Mouse (Mus musculus): ENCODE data around the gene Dcst2. TPM values are rescaled to one million over a fixed set of nuclear protein-coding genes. Genes with fewer than 3 reads are reported as not detected.

The Dcst2 gene
- polyA plus RNA-seq, 1 experiment from 2014 or later, result 0.42 TPM

DNA sequence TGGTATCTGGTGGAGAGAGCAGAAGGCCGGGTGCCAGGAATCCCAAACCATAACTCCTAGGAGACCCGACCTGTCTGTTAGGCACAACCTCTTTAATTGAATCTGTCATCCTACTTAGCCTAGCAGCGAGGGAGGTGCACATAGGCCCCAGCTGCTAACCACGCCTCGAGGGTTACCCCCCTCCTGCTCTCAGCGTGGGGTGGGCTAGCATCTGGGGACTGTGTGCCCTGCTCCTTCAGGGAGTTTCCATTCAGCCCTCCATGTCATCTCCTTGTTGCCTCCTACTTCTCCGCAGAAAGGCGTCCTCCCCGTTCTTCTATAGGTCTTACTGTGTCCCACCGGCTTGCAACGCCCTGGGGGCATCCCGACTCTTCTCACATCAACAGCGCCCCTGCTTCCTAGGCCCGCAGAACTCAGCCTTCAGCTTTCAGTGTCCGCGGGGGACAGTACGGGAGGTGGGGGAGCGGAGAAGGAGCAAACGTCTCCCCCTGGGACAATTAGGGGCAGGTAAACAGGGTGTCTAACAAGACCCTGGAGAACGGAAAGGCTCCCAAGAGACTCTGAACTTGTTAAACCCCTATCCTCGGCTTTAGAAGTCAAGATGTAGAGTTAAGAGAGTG is 42.7 kb upstream of the Dcst2 start:
- Histone ChIP-seq H3K36me3 (ENCODE audit: control insufficient read depth, insufficient read depth, low read length) (no peaks in the 10 kb centered on the region), H3K27ac (ENCODE audit: low read length) (no peak overlapping the region), H3K9ac (replicated peaks; ENCODE audit: low read depth, low read length) (peak overlapping the region; percentile 38; the same call in 1 of the 2 replicates), H3K27me3 (ENCODE audit: control insufficient read depth, insufficient read depth, low read length) (peaks cover 15% of the 10 kb centered on the region; the same call in 1 of the 2 replicates), H3K4me1 (ENCODE audit: control insufficient read depth, insufficient read depth, low read length) (peaks cover 59% of the 10 kb centered on the region), H3K4me2 (replicated peaks; ENCODE audit: low read depth, low read length) (peak overlapping the region; percentile 89), H3K4me3 (ENCODE audit: low read depth, low read length) (peak overlapping the region; percentile 52), H3K9me3 (ENCODE audit: control insufficient read depth, low read depth, low read length) (no peaks in the 10 kb centered on the region)
- ATAC-seq (ENCODE audit: insufficient number of reproducible peaks, insufficient read depth, low FRiP score, low read depth), result no peak
- WGBS, result 15% methylated on average over 21 of the region's 21 CpGs

DNA sequence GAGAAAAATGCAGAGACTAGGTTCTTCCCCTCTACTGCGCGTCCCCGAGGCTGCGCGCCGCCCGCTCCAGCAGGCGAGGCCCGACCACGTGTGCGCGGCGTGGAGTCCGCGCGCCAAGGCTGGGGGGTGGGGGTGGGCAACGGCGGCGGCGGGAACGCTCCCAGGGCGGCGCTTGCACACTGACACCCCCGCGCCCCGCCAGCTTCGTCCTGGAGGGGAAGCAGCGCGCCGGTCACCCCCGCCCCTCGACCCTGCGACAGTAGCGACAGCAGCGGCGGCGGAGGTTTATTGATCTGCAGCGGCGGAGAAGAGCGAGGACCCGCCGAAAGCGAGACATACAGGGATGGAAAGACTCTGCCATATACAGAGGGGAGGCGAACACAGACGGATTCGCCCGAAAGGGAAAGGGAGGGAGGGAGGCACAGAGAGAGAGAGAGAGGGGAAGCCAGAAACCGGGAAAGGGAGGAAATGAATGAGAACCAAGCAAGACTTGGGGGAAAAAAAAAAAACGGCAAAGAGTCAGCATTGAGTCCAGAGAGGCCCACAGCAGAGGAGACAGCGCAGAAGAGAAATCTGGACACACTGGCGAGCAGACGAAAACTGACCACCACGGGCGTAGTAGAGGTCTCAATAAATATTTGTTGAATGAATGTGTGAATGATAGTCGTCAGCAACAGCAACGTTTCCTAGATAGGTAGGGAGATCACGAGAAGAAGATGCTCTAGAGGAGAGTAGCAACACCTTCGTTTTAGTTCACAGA is 42.0 kb upstream of the Dcst2 start:
- Histone ChIP-seq H3K4me3 (ENCODE audit: low read depth, low read length) (peak overlapping the region; percentile 52), H3K27me3 (ENCODE audit: control insufficient read depth, insufficient read depth, low read length) (peaks cover 15% of the 10 kb centered on the region; the same call in 1 of the 2 replicates), H3K4me1 (ENCODE audit: control insufficient read depth, insufficient read depth, low read length) (peaks cover 56% of the 10 kb centered on the region), H3K9ac (replicated peaks; ENCODE audit: low read depth, low read length) (peak overlapping the region; percentile 38; the same call in 1 of the 2 replicates), H3K9me3 (ENCODE audit: control insufficient read depth, low read depth, low read length) (no peaks in the 10 kb centered on the region), H3K4me2 (replicated peaks; ENCODE audit: low read depth, low read length) (peak overlapping the region; percentile 89), H3K36me3 (ENCODE audit: control insufficient read depth, insufficient read depth, low read length) (no peaks in the 10 kb centered on the region), H3K27ac (ENCODE audit: low read length) (no peak overlapping the region)
- ATAC-seq (ENCODE audit: insufficient number of reproducible peaks, insufficient read depth, low FRiP score, low read depth), result no peak
- 1% methylated on average over 58 of the region's 58 CpGs for WGBS

DNA sequence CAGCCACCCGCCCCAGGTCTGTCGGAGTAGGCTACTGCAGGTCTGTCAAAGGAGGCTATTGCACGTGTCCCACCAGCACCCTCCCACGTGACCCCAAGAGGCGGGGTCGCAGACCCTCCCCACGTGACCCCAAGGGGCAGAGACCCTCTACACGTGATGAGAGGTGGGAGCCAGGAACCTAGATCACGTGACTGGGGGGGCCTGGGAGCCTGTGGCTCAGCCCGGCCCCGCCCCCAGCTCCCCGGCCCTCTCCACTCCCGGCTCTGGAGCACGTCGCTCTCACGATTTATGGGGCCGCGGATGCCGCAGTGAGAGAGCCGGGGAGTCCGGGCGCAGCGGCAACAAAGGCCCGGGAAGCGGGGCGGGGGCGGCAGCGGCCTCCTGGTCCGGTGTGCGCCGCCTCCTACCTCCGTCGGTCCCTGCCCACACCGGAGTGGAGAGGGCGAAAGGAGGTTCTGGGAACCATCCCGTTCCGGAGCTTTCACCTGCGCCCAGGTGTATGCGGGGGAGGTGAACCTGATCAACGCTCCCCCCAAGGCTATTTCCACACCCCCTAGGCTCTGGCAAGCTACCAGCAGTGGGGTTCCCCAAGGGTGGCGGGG is 41.1 kb upstream of the Dcst2 start:
- Histone ChIP-seq H3K36me3 (ENCODE audit: control insufficient read depth, insufficient read depth, low read length) (no peaks in the 10 kb centered on the region), H3K9me3 (ENCODE audit: control insufficient read depth, low read depth, low read length) (no peaks in the 10 kb centered on the region), H3K27me3 (ENCODE audit: control insufficient read depth, insufficient read depth, low read length) (peaks cover 15% of the 10 kb centered on the region; the same call in 1 of the 2 replicates), H3K4me3 (ENCODE audit: low read depth, low read length) (peak overlapping the region; percentile 52), H3K4me2 (replicated peaks; ENCODE audit: low read depth, low read length) (peak overlapping the region; percentile 89), H3K27ac (ENCODE audit: low read length) (0 out of 2 replicates have a peak overlapping the region, but pooled peaks have one; percentile 27), H3K9ac (replicated peaks; ENCODE audit: low read depth, low read length) (peak overlapping the region; percentile 37; the same call in 1 of the 2 replicates), H3K4me1 (ENCODE audit: control insufficient read depth, insufficient read depth, low read length) (peaks cover 48% of the 10 kb centered on the region)
- ATAC-seq (ENCODE audit: insufficient number of reproducible peaks, insufficient read depth, low FRiP score, low read depth), result no peak
- under 1% methylated on average over 36 of the region's 41 CpGs for WGBS

GRCm38 (mm10) chr3:89321183-89322130 is 40.3 kb upstream of the Dcst2 start:
- peak overlapping the region; percentile 37; the same call in 1 of the 2 replicates for H3K9ac ChIP-seq (replicated peaks; ENCODE audit: low read depth, low read length)
- no peak overlapping the region for H3K27ac ChIP-seq (ENCODE audit: low read length)
- H3K36me3 ChIP-seq (ENCODE audit: control insufficient read depth, insufficient read depth, low read length), result no peaks in the 10 kb centered on the region
- no peak; the same call in 1 of the 2 replicates for ATAC-seq (ENCODE audit: insufficient number of reproducible peaks, insufficient read depth, low FRiP score, low read depth)
- H3K9me3 ChIP-seq (ENCODE audit: control insufficient read depth, low read depth, low read length), result no peaks in the 10 kb centered on the region
- H3K27me3 ChIP-seq (ENCODE audit: control insufficient read depth, insufficient read depth, low read length), result peaks cover 15% of the 10 kb centered on the region; the same call in 1 of the 2 replicates
- H3K4me3 ChIP-seq (ENCODE audit: low read depth, low read length), result peak overlapping the region; percentile 52
- H3K4me1 ChIP-seq (ENCODE audit: control insufficient read depth, insufficient read depth, low read length), result peaks cover 40% of the 10 kb centered on the region
- 0% methylated on average over 60 of the region's 66 CpGs for WGBS
- peak overlapping the region; percentile 89 for H3K4me2 ChIP-seq (replicated peaks; ENCODE audit: low read depth, low read length)

- Histone ChIP-seq H3K36me3 (ENCODE audit: control insufficient read depth, insufficient read depth, low read length) (no peaks in the 10 kb centered on the region), H3K4me2 (replicated peaks; ENCODE audit: low read depth, low read length) (peak overlapping the region; percentile 89), H3K27me3 (ENCODE audit: control insufficient read depth, insufficient read depth, low read length) (peaks cover 15% of the 10 kb centered on the region; the same call in 1 of the 2 replicates), H3K4me1 (ENCODE audit: control insufficient read depth, insufficient read depth, low read length) (peaks cover 35% of the 10 kb centered on the region), H3K4me3 (ENCODE audit: low read depth, low read length) (peak overlapping the region; percentile 52), H3K9me3 (ENCODE audit: control insufficient read depth, low read depth, low read length) (no peaks in the 10 kb centered on the region), H3K9ac (replicated peaks; ENCODE audit: low read depth, low read length) (peak overlapping the region; percentile 41), H3K27ac (ENCODE audit: low read length) (no peak overlapping the region)
- ATAC-seq (ENCODE audit: insufficient number of reproducible peaks, insufficient read depth, low FRiP score, low read depth), result no peak
- WGBS, result 2% methylated on average over 14 of the region's 14 CpGs
These were observed 39.7 kb upstream of the Dcst2 start for GRCm38 (mm10) chr3:89322131-89322500.

DNA sequence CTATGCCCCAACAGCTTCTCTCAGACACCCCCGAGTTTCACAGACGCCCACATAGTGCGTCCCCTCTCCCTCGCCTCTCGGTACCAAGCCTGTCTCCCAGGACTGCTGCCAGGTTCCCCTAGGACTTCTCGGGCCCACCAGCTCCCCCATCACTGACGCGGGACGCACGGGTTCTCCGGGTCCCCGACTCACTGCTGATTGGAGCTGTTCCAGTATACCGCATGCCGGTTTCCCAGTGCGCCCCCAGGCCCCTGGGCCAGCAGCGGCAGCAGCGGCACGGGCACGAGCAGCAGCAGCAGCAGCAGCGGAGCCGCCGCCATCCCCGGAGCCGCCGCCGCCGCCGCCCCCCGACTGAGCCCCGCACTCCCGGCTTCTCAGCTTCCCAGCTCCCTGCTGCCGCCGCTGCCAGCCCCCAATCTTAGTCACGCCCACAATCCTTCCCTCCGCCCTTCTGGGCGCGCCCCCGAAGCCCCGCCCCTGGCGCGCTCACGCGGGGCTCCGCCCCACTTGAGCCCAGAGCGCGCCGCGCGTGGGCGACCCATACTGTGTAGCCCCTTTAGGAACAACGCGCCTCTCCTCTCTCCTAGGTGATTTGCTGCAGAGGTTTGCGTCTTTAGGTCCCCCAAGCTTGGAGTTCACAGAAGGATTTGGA is 39.1 kb upstream of the Dcst2 start, which contains the start of gene Efna3:
Gene Efna3 (minus strand): TSS at position 452 of the 652 bp plus-strand sequence.
- Histone ChIP-seq H3K4me2 (replicated peaks; ENCODE audit: low read depth, low read length) (peak within 1 kb of the TSS; percentile 89), H3K9ac (replicated peaks; ENCODE audit: low read depth, low read length) (peak within 1 kb of the TSS; percentile 41), H3K4me1 (ENCODE audit: control insufficient read depth, insufficient read depth, low read length) (peaks cover 39% of the 10 kb centered on the region), H3K4me3 (ENCODE audit: low read depth, low read length) (peak within 1 kb of the TSS; percentile 52), H3K27me3 (ENCODE audit: control insufficient read depth, insufficient read depth, low read length) (peaks cover 15% of the 10 kb centered on the region; the same call in 1 of the 2 replicates), H3K36me3 (ENCODE audit: control insufficient read depth, insufficient read depth, low read length) (no peaks in the 10 kb centered on the region), H3K9me3 (ENCODE audit: control insufficient read depth, low read depth, low read length) (no peaks in the 10 kb centered on the region), H3K27ac (ENCODE audit: low read length) (no peak within 1 kb of the TSS)
- ATAC-seq (ENCODE audit: insufficient number of reproducible peaks, insufficient read depth, low FRiP score, low read depth), result peak; percentile 35; the same call in 1 of the 2 replicates
- under 1% methylated on average over 53 of the region's 53 CpGs for WGBS

- ATAC-seq (ENCODE audit: insufficient number of reproducible peaks, insufficient read depth, low FRiP score, low read depth), result no peak
- 93% methylated on average over 8 of the region's 8 CpGs for WGBS
These were observed 35.9 kb upstream of the Dcst2 start for GRCm38 (mm10) chr3:89325882-89326281.

More at GRCm38 (mm10) chr3:89325882-89326281, 35.9 kb upstream of the Dcst2 start:
- no peak overlapping the region for H3K9ac ChIP-seq (replicated peaks; ENCODE audit: low read depth, low read length)
- no peak overlapping the region for H3K27ac ChIP-seq (ENCODE audit: low read length)
- no peaks in the 10 kb centered on the region for H3K36me3 ChIP-seq (ENCODE audit: control insufficient read depth, insufficient read depth, low read length)
- peaks cover 21% of the 10 kb centered on the region for H3K4me1 ChIP-seq (ENCODE audit: control insufficient read depth, insufficient read depth, low read length)
- no peak overlapping the region for H3K4me3 ChIP-seq (ENCODE audit: low read depth, low read length)
- H3K4me2 ChIP-seq (replicated peaks; ENCODE audit: low read depth, low read length), result no peak overlapping the region
- H3K27me3 ChIP-seq (ENCODE audit: control insufficient read depth, insufficient read depth, low read length), result no peaks in the 10 kb centered on the region
- H3K9me3 ChIP-seq (ENCODE audit: control insufficient read depth, low read depth, low read length), result no peaks in the 10 kb centered on the region
